Mouse (Mus musculus) intestine, postnatal 0 days (tissue): ENCODE measurements at regions not wholly inside any gene's neighbourhood (a gene's known extent, or its start where the extent isn't known, plus 50 kb on each side); places are given as distances from the start of the nearest gene placed in this dataset.

Source experiments
- ATAC-seq: fragments of 200-750 bp; cut with Nextera tagmentation; 2 replicates; pipeline ENCODE4 v1.8.0; 2017; ENCODE audit warnings: mild to moderate bottlenecking, moderate TSS enrichment, moderate library complexity
- H3K27ac ChIP-seq: fragments of 300-500 bp; sonication (generic); 2 replicates; pipeline ENCODE4 v1.5.1; 2014; ENCODE audit warnings: mild to moderate bottlenecking, low read depth, low read length, moderate library complexity
- H3K27me3 ChIP-seq: fragments of 300-500 bp; sonication (generic); replicated peaks from 2 replicates; pipeline ENCODE4 v1.6.1; 2014; ENCODE audit warnings: low read length, mixed read lengths; ENCODE audit not compliant: control insufficient read depth, insufficient read depth
- H3K36me3 ChIP-seq: fragments of 300-500 bp; sonication (generic); 2 replicates; pipeline ENCODE4 v1.6.1; 2014; ENCODE audit warnings: mild to moderate bottlenecking, moderate library complexity; ENCODE audit not compliant: control insufficient read depth, insufficient read depth
- H3K4me1 ChIP-seq: fragments of 300-500 bp; sonication (generic); replicated peaks from 2 replicates; pipeline ENCODE4 v1.6.1; 2014; ENCODE audit warnings: antibody characterized with exemption, low read length, mixed read lengths; ENCODE audit not compliant: control insufficient read depth, insufficient read depth
- H3K4me2 ChIP-seq: fragments of 300-500 bp; sonication (generic); replicated peaks from 2 replicates; pipeline ENCODE4 v1.6.1; 2014; ENCODE audit warnings: low read depth, mild to moderate bottlenecking, moderate library complexity
- H3K4me3 ChIP-seq: fragments of 300-500 bp; sonication (generic); 2 replicates; pipeline ENCODE4 v1.5.1; 2014; ENCODE audit warnings: low read depth, low read length
- H3K9ac ChIP-seq: fragments of 300-500 bp; sonication (generic); 2 replicates; pipeline ENCODE4 v1.6.1; 2014; ENCODE audit warnings: mild to moderate bottlenecking, low read depth, low read length
- H3K9me3 ChIP-seq: fragments of 300-500 bp; sonication (generic); 2 replicates; pipeline ENCODE4 v1.6.1; 2016; ENCODE audit warnings: mixed run types; ENCODE audit not compliant: control insufficient read depth
- CTCF ChIP-seq: sonication (generic); IDR thresholded peaks from 2 replicates; pipeline ENCODE4 v1.5.1; 2016; ENCODE audit warnings: low read depth, mild to moderate bottlenecking, control low read depth, antibody characterized with exemption, moderate library complexity
- WGBS: fragments of 180-500 bp; shearing (Covaris S2); extraction: QIAGEN DNeasy Blood & Tissue Kit; methylation state at CpG from one replicate; pipeline ENCODE4 v1.1.7; 2014; 5-methylcytosine and 5-hydroxymethylcytosine counted together

DNA sequence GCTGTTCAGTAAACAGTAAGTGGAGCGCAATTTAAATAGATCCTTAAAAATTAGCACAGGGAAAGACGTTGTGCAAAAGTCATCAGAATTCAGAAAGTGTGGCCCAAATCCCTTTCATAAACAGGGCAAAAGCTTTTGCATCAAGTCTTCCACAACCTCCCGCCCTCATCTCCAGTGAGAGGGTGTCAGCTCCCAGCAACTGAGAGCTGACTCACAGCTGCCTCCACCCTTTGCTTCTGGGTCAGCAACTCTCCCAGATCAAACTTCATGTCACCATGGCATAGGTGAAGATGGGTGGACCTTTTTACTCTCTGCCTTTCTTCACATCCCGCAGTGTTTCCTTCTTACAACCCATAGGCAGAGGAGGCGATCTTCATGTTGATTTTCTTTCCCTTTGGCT, 768.0 kb downstream of the Gm826 start:
- H3K27me3 ChIP-seq: no peaks in the 10 kb centered on the region
- H3K9ac ChIP-seq: no peak overlapping the region
- H3K9me3 ChIP-seq: no peaks in the 10 kb centered on the region
- no peaks in the 10 kb centered on the region for H3K4me1 ChIP-seq
- H3K27ac ChIP-seq: no peak overlapping the region
- TF ChIP-seq CTCF: no peak
- 86% methylated on average over 5 of the region's 5 CpGs for WGBS
- no peak for ATAC-seq
- H3K4me3 ChIP-seq: no peak overlapping the region
- H3K4me2 ChIP-seq: no peak overlapping the region
- no peaks in the 10 kb centered on the region for H3K36me3 ChIP-seq

GRCm38 (mm10) chr2:159566461-159566860, 767.5 kb downstream of the Gm826 start:
- Histone ChIP-seq H3K27ac (no peak overlapping the region), H3K36me3 (no peaks in the 10 kb centered on the region), H3K4me3 (no peak overlapping the region), H3K4me2 (no peak overlapping the region), H3K4me1 (no peaks in the 10 kb centered on the region), H3K27me3 (no peaks in the 10 kb centered on the region), H3K9me3 (no peaks in the 10 kb centered on the region), H3K9ac (no peak overlapping the region)
- no peak for TF ChIP-seq CTCF
- ATAC-seq: no peak
- WGBS: 65% methylated on average over 5 of the region's 5 CpGs

DNA sequence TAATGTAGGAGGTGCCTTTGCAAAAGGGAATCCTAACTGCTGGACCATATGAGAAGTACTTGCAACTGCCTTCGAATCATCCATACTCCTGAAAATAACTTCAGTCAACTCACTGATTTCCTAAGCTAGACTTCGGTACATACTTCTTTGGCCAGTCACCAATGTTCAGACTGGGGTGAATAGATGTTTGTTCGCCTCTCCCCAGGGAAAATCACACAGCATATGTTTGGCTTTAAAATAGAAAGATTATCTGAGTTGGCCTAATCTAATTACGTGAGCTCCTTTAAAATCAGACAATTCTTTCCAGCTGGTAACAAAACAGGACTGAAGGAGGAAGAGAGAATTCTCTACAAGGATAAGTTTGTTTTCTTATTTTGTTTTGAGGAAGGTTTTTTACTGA, 765.6 kb downstream of the Gm826 start:
- no peak for TF ChIP-seq CTCF
- no peaks in the 10 kb centered on the region for H3K9me3 ChIP-seq
- 88% methylated on average over 4 of the region's 4 CpGs for WGBS
- ATAC-seq: no peak
- H3K36me3 ChIP-seq: no peaks in the 10 kb centered on the region
- H3K4me3 ChIP-seq: no peak overlapping the region
- H3K27ac ChIP-seq: no peak overlapping the region
- no peak overlapping the region for H3K4me2 ChIP-seq
- no peak overlapping the region for H3K9ac ChIP-seq
- H3K27me3 ChIP-seq: no peaks in the 10 kb centered on the region
- no peaks in the 10 kb centered on the region for H3K4me1 ChIP-seq

- H3K9ac ChIP-seq: no peak overlapping the region
- H3K36me3 ChIP-seq: no peaks in the 10 kb centered on the region
- 73% methylated on average over 2 of the region's 2 CpGs for WGBS
- ATAC-seq: no peak
- H3K4me1 ChIP-seq: no peaks in the 10 kb centered on the region
- H3K4me3 ChIP-seq: no peak overlapping the region
- H3K9me3 ChIP-seq: no peaks in the 10 kb centered on the region
- no peak for TF ChIP-seq CTCF
- H3K27me3 ChIP-seq: no peaks in the 10 kb centered on the region
- H3K4me2 ChIP-seq: no peak overlapping the region
- H3K27ac ChIP-seq: no peak overlapping the region
Observed at GRCm38 (mm10) chr2:159571862-159572261, 762.1 kb downstream of the Gm826 start.

DNA sequence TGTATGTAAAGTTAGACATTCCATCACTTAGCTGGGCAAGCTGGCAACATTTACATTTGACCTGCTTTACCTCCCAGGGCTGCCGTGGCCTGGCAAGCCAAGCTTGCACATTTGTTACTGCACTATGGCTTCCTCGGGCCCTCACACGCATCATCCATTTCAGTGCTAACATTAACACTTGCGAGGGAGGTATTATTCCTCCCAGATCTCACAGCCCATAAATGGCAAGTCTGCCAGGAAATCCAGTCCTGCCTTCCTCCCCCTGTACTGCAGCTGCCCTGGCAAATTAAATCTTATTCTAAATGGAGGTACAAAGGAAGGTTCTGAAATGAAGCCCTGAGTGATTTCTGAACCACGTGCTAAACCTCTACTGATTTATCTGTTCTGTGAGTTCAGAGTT, 758.7 kb downstream of the Gm826 start:
- no peak for TF ChIP-seq CTCF
- no peaks in the 10 kb centered on the region for H3K9me3 ChIP-seq

GRCm38 (mm10) chr2:159583103-159583502, 750.9 kb downstream of the Gm826 start:
- Histone ChIP-seq H3K9me3 (no peaks in the 10 kb centered on the region), H3K9ac (no peak overlapping the region), H3K4me1 (no peaks in the 10 kb centered on the region), H3K27ac (no peak overlapping the region), H3K36me3 (no peaks in the 10 kb centered on the region), H3K4me2 (no peak overlapping the region), H3K27me3 (no peaks in the 10 kb centered on the region), H3K4me3 (no peak overlapping the region)
- no peak for TF ChIP-seq CTCF
- 51% methylated on average over 8 of the region's 8 CpGs for WGBS
- ATAC-seq: no peak

More for the DNA sequence above, 758.7 kb downstream of the Gm826 start:
- Histone ChIP-seq H3K4me3 (no peak overlapping the region), H3K9ac (no peak overlapping the region), H3K27ac (no peak overlapping the region), H3K4me1 (no peaks in the 10 kb centered on the region), H3K4me2 (no peak overlapping the region), H3K36me3 (no peaks in the 10 kb centered on the region), H3K27me3 (no peaks in the 10 kb centered on the region)
- 75% methylated on average over 5 of the region's 5 CpGs for WGBS
- no peak for ATAC-seq

DNA sequence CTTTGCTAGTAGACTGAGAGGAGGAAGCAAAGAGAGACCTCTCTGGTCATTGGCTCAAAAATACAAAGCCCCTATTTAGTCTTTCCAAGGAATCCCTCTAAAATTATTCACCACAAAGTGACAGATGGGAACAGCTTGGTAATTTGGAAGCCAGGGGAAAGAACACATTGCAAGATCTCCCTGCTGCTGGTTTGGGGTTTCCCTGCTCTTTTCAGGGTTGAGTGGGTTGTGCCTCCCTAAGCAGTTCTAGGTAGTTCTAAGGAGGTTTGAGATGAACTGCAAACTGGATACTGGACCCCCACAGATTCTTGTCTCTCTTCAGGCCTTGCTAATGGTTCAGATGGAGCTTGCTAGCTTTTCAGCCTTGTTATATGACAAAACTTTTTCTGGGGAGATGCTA, 749.3 kb downstream of the Gm826 start:
- no peak overlapping the region for H3K4me3 ChIP-seq
- no peaks in the 10 kb centered on the region for H3K4me1 ChIP-seq
- no peaks in the 10 kb centered on the region for H3K9me3 ChIP-seq
- no peak overlapping the region for H3K4me2 ChIP-seq
- H3K36me3 ChIP-seq: no peaks in the 10 kb centered on the region
- no peak overlapping the region for H3K27ac ChIP-seq
- no peak for TF ChIP-seq CTCF
- H3K9ac ChIP-seq: no peak overlapping the region
- H3K27me3 ChIP-seq: no peaks in the 10 kb centered on the region
- no peak for ATAC-seq
